Mouse (Mus musculus): ENCODE measurements around the gene Tspan5.

Gene Tspan5

DNA sequence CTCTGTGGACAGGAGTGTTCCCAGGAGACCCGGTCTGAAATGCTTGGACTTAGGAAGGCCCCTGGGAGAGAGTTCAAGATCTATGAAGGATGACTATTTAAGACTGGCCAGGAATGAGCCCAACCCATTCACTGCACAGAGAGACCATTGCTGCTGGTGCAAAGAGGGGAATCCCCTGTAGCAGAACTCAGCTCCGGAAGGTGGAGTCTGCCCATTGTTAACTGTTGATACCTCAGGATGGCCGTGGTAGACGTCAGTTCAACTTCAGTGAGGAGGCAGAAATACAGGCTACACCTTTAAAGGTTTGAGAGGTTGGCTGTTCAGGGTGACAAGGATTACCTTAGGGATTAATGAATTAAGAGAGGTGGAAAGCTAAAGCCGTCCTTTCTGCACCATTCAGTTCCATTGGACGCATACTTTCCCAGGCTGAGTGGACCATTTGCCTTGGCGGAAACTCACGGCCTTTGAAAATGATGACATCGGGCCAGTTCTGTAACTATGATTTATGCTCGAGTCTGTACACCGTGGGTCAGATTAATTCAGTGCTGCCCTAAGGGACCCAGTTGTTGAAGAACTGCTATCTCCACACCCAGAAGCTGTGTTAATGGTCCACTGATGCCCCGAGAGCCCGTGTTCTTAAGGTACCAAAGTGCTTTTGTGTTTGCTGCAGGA, 71.3 kb downstream of the Tspan5 start:
- no peak for DNase-seq

GRCm38 (mm10) chr3:138814457-138814856, 72.5 kb downstream of the Tspan5 start:
- no peak for DNase-seq

- peak; percentile 96 for DNase-seq
Observed at GRCm38 (mm10) chr3:138815127-138815837, 73.3 kb downstream of the Tspan5 start.

DNA sequence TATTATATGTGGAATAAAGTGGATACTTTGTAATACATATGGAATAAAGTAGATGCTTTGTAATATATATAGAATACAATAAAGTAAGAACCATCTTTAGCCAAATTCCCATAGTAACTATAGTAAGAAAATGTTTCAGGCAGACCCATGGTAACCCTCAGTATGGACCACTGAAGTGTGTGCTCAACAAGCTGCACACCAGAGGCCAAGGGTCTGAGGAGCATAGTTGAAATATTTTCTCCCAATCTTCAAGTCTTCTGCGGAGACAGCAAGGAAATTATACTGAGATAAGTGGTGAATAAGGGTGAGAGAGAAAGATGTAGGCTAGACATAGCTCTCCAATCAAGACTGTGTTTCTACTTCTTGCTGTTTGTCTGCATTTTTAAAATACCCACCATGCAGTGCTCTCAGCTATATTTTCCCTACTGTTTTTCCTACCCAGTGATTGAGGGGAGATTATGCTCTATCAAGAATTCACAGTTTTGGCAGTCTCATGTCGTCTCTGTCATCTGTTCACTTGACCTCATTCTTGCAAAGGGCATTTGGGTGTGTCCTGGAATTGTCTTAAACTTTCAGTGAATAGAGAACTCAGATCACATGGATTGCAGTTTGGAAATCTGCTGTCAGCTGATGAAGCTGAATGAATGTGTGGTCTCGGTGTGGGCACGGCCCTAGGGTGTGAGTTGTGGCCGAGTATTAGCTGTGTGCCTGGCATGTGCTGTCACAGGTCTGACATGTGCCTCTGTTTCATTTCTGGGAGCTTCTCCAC, 75.1 kb downstream of the Tspan5 start:
- no peak for DNase-seq

- no peak for DNase-seq
Observed at GRCm38 (mm10) chr3:138819862-138820261, 77.9 kb downstream of the Tspan5 start.

DNA sequence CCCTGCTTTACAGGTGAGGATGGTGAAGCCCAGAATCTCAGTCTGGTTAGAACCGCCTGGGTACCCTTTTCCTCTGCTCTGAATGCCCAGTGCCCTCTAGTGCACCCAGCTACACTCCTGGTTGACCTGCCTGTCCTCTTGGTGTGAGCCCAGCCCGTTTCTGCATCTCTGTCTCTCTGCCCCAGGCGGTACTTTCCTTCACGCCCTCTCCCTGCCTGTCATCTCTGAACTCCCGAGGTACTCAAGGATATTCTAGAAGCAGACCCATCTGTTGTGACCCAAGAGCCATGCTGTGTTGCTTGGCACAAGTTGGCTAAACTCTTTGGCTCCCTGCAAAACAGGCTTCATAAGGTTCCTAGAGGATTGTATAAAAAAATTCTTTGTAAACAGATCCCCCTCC, 78.3 kb downstream of the Tspan5 start:
- no peak for DNase-seq

DNA sequence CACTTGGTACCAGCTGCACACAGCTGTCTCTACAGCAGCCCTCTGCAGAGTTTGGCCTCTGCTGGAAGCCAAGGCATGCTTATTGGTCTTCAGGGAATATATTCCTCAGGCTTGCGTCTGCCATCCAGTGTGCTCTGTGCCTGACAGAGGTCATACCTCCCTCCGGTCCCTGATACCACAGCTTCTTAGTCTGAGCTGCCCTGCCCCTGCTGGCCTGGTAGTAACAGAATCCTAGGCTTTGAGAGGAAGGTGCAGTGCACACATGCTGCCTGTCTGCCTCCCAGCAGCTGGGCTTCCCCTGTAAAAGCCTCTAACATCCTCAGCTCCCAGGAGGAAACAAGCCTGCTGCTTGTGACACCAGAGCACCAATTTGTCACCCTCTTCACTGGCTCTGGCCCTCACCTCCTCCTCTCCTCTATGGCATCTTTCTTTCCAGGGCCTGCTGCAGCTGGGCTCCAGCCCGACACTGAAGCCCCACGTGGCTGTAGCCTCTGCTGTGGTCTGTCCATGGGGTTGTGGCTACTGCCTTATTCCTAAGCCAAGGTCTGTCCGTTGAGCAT, 80.0 kb downstream of the Tspan5 start:
- no peak for DNase-seq

- DNase-seq = no peak
Observed at GRCm38 (mm10) chr3:138823857-138824256, 81.9 kb downstream of the Tspan5 start.

GRCm38 (mm10) chr3:138825296-138825695, 83.3 kb downstream of the Tspan5 start:
- no peak for DNase-seq

GRCm38 (mm10) chr3:138826243-138826800, 84.3 kb downstream of the Tspan5 start:
- DNase-seq = no peak

- DNase-seq = no peak
Observed at GRCm38 (mm10) chr3:138832827-138833517, 91.0 kb downstream of the Tspan5 start.

DNA sequence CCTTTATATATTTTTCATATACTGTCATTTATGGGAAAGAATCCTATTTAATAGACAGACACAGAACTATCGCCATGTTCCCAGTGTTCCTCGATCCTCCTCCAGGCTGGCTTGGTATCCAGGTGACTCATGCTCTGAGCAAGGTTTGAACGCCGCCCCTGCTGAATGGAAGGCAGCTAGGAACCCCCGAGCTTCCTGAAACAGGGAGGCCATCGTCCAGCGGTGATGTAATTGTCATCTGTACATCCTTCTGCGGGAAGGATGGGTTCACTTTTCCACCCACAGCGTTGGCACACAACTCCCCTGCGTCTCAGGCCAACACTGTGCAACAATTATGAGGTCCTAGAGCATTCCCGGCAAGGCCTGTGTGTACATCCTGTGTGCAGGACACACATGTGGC, 92.2 kb downstream of the Tspan5 start:
- DNase-seq = no peak

DNA sequence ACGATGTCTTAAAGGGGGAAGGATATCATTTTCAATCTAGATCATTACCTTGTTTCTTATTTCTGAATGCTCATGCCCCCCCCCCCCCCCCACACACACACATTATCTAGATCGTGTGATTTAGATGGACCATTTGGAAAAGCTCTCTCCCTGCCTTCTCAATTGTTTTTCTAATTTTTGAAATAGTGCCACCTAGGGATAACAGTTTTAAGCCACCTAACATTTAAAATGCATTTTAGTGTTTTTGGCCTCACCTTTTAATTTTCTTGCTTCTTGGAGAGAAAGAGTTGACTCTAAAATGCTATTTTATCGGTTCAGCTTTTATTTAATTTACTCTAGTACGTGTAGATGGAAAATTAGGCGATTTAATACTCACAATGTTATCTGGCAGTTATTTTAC, 94.9 kb downstream of the Tspan5 start:
- DNase-seq = no peak

DNA sequence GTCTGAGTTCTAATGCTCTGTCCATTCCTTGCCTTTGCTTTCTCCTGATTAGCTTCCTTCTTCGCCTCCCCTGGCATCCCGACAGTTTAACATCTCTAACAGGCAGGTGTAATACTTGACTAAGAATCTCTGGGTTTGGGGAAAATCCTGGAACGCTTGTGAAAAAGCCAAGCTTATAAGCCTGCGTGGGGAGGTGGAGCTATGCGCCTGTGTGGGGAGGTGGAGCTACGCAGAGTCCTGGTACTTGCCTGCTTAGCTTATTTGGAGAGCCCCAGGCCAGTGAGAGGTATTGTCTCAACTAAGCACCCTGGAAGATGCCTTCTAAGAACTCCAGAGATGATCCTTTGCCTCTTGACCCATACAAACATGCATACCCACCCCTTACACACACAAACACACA, 95.7 kb downstream of the Tspan5 start:
- DNase-seq = no peak

- DNase-seq = no peak
Observed at GRCm38 (mm10) chr3:138839656-138840055, 97.7 kb downstream of the Tspan5 start.

DNA sequence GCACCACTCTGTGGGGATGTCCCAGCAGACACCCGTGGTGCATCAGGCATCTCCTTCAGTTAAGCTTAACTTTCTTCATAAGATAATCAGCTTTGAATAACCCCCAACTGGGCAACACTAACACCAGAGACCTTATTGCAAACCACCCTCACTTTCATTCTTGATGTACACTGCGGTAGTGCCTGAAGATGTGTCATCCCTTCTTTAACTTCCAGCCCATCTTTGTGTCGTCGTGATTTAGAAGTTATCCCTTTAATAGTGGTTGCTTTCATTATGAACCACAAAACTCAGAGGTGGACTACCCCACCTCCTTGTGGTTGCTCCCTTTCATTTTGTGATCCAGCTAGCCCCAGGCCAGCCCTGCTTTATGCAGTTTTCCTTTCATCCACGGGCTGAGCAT, 99.3 kb downstream of the Tspan5 start:
- no peak for DNase-seq

DNA sequence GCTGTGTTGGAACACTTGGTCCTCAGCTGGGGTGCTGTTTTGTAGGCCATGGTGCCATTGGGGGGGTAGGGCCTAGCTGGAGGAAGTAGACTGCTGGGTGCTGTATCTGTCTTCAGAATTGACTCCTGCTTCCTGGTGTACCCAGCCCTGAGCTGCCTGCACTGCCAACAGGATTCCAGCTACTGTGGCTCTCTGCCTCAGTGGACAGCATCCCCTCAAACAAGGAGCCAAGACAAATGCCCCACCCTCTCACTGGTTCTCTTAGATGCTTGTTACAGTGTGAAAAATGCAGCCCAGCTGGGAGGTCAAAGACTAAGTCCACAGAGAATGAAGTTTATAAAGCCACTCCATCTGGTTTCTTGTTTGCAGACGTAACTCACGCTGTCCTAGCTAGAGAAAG, 101.2 kb downstream of the Tspan5 start:
- peak; percentile 91 for DNase-seq

DNA sequence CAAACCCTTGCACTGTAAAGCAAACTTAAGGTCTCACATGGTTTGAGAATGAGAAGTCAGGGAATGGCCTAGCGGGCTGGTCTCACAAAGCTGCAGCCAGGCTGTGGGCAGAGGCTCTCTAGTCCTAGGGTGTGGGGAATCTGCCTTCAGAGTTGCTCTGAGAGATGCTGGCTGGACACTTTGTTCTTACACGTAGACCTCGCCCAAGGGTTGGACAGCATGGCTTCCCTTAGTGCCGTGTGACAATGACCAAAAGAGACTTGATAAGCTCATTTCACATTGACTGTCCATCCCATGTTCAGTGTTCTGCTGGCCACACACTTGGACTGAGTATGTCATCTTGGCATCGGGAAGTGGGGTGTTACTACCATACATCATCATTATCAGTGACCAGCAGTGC, 101.6 kb downstream of the Tspan5 start:
- no peak for DNase-seq

- DNase-seq = peak; percentile 46
Observed at GRCm38 (mm10) chr3:138845820-138846219, 103.8 kb downstream of the Tspan5 start.

DNA sequence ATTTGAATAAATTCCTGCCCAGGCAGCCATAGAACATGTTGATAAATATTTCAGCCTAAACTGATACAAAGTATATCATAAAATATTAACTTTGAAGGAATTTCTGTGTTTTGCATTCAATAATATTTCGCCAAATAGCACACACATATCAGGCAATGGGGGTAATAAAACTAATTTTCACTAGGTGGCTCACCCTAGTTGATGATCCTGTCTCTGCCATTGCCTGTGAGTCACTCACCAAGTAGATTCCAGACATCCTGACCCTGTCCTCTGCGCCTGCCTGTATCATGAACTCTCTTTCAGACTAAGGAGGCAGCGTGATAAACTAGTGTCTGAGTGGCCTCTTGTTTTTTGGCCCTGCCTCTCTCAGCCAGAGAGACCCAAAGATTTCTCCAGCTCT, 105.8 kb downstream of the Tspan5 start:
- no peak for DNase-seq

DNA sequence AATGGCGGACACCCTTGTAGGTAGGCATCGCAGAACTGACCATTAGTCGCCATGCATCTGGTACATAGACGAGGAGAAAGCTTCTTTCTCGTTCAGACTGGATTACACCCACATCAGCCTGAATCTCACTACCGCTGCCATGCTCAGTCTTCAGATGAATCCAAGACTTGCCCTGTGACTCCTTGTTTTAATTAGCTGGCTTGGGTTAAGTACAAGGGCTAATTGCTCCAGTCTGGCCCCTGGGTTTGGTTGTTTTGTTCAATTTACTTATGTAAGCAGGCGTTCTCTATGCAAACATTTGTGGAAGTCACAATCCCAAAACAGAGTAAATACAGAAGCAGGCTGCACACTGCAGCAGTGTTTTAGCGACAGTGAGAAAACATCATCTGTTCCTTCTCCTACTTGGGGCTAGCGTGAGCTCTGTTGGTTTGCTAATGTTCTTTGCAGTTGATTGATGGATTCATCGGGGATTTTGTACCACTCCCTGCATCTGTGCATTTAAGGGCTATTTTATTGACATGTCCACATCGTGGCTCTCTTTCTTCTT, 107.8 kb downstream of the Tspan5 start:
- DNase-seq = no peak

DNA sequence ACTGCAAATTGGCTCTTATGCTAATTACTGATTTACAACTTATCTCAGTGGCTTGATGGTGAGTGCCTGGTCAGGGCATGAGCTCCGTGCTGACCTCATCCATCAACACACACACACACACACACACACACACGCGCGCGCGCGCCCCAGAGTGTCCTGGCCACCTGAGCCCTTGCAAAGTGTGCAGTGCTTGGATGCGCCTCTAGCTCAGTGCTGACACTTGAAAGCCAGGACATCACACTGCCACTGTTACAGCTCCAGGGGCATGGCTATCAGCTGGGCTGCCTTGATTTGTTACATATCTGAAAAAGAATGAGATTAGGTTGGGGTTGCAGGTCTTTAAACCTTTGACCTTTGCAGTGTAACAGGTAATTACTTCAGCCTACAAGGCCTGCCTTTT, 109.9 kb downstream of the Tspan5 start:
- DNase-seq = peak; percentile 76

All from heart, adult 11 months (tissue).